Mouse (Mus musculus) heart, postnatal 14 days (tissue): ENCODE measurements around the gene Slc10a6. TPM values are rescaled to one million over a fixed set of nuclear protein-coding genes. Genes with fewer than 3 reads are reported as not detected.

ENCODE experiments used
- DNase-seq, 2 experiments: peaks; one replicate each; pipeline ENCODE4 v3.0.0; 2021 to 2022
- intact Hi-C: fragments of 180-260 bp; cut with DNase I; formaldehyde crosslinking; loops from one replicate; pipeline ENCODE4 v1.15.1; 2025
- total RNA-seq, 2 experiments: library from RNA; stranded (reverse); gene quantifications; 2 replicates each; pipeline ENCODE4 v1.2.3; 2021

Slc10a6 gene
- total RNA-seq, 2 experiments from 2014 or later: 8.0 to 10.3 TPM

- intact Hi-C loops: no loop called here
Observed at GRCm38 (mm10) chr5:103579680-103580420, 49.4 kb downstream of the Slc10a6 start.

GRCm38 (mm10) chr5:103569446-103569845 lies 59.8 kb downstream of the Slc10a6 start:
- intact Hi-C loops: no loop called here

More at GRCm38 (mm10) chr5:103579680-103580420, 49.4 kb downstream of the Slc10a6 start:
- no peak for DNase-seq

DNA sequence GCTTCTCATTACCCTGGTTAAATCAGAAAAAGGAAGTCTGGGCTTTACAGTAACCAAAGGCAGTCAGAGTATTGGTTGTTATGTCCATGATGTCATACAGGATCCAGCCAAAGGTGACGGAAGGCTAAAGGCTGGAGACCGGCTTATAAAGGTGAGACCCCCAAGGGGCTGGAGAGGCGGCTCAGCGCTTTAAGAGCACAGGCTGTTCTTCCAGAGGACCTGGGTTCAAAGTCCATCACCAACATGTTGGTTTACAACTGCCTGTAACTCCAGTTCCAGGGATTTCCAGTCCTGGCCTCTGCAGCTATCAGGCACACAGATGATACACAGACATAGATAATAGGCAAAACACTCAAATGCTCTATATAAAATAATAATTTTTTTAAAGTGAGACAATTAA lies 61.2 kb downstream of the Slc10a6 start:
- intact Hi-C loops: no loop called here

More at GRCm38 (mm10) chr5:103569446-103569845, 59.8 kb downstream of the Slc10a6 start:
- no peak for DNase-seq

GRCm38 (mm10) chr5:103560546-103560945 lies 68.7 kb downstream of the Slc10a6 start:
- intact Hi-C loops: no loop called here
- DNase-seq: no peak

More for the DNA sequence above, 61.2 kb downstream of the Slc10a6 start:
- no peak for DNase-seq

Other genes starting within 250 kb of the Slc10a6 start
- 10 to 100 TPM in 1 of 2 experiments, 1 to 10 TPM in 1; 8.5 to 10.7 TPM for gene Ptpn13, start 204.2 kb downstream of the Slc10a6 start, total RNA-seq
- gene 1700016H13Rik, start 26.6 kb upstream of the Slc10a6 start, total RNA-seq: not detected
- gene Aff1, start 63.0 kb upstream of the Slc10a6 start, total RNA-seq: 10 to 100 TPM; 47.4 to 53.4 TPM